Mouse (Mus musculus) mature B cell (primary cell): ENCODE measurements around the gene Armc5.

Experiments
- in situ Hi-C: fragments of 300-500 bp; cut with MboI; formaldehyde crosslinking; loops from 2 replicates; pipeline ENCODE4 v1.14.3; 2019

Gene Armc5

DNA sequence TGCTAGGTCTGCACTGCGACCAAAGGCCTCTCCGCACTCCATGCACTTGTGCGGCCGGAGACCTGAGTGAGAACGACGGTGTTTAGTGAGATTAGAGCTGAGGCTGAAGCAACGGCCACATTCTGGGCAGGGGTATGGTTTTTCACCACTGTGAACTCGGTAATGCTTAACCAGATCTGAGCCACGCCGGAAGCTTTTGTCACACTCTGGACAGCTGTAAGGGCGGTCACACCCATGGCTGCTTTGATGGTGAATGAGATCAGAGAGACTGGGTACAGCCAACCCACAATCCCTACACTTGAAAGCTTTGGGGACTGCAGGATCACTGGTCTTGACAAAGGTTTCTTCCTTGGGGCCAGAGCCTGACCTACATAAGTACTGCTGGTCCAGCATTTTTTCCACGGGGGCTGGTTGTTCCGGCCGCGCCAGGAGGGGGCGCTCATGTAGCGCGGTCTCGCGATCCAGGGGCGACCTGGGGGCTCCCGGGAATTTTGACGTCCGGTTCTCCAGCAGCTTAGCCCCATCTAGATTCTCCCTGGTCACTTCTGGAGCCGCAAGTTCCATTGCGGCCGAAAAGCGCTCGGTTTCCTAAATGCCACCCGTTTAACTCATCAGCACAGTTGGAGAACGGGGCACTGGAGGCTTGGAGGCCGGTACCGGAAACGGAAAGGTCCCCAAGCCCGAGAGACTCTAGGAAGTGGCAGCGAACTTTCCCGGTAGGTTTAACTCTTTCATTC lies at the start of gene Armc5:
TSS of gene Armc5 (plus strand) at position 487 of the 737 bp plus-strand sequence.
- in situ Hi-C loops = no loop called here

DNA sequence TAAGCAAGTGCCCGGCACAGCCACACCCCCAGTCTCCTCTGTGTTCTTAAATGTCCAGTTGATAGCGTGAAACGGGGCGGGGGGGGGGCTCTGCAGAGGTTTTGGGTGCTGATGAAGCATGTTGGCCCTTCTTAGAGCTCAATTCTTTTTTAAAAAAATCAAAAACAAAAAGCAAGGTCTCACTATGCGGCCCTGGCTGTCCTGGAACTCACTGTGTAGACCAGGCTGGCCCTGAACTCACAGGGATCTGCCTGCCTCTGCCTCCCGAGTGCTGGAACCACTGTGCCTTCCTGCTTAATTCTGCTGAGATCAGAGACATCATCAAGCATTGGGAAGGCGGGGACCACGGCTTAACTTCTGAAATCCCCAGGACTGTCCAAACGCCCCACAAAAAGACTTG lies 35.5 kb upstream of the Armc5 start:
- in situ Hi-C loops = loop anchor here (10.0 kb wide), 1 partner anchor 207 kb away; the partner anchor contains the start of gene Pycard

DNA sequence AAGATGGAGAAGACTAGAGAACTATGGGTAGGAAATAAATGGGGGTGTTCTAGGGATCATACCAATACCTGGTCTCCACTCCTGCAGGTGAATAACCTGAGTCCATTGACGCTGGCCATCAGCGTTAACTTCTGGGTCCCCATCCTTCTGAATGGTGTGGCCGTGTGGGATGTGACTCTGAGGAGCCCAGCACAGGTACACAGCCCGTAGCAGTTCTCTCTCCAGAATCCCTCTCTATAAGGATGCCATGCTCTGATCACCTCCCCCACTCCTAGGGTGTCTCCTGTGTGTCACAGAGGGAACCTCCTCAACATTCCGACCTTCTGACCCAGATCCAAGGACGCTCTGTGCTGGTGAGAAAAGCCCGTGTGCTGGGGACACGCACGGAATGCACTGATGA lies 34.1 kb upstream of the Armc5 start:
- in situ Hi-C loops = loop anchor here (10.0 kb wide), 1 partner anchor 208 kb away; the partner anchor contains the start of gene Pycard

DNA sequence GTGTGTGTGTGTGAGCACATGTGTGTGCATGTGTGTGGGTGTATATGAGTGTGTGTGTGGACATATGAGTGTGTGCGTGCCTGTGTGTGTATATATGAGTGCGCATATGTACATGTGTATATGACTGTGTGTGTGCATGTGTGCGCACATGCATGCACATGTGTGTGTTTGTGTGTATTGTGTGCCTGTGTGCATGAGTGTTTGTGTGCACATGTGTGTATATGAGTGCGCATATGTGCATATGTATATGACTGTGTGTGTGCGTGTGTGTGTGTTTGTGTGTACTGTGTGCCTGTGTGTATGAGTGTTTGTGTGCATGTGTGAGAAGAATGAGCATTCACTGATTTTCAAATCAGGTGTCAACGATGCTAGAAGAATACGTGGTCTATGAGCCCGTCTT lies 33.0 kb upstream of the Armc5 start:
- in situ Hi-C loops = loop anchor here (10.0 kb wide), 1 partner anchor 209 kb away; the partner anchor contains the start of gene Pycard

DNA sequence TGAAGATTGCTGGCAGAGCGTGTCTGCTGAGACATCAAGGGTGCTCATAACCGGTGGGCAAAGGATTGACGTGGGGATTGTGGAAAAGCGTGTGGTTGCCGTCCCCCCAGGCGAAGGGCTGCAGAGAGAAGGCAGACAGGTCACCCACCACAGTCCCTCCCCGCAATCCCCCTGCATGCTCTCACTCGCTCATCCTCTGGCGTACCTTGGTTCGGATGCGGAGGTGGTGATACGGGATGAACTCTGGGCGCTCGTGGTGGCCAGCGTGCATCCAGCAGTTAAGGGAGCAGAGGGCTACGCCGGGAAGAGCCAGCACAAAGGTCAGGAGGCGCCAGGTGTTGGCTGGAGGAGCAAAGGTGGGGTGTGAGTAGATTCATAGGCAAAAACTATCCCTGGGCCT lies 31.4 kb upstream of the Armc5 start:
- in situ Hi-C loops = loop anchor here (5.0 to 10.0 kb wide), 2 partner anchors 103 to 211 kb away; partner anchors contain the start of gene Pycard

DNA sequence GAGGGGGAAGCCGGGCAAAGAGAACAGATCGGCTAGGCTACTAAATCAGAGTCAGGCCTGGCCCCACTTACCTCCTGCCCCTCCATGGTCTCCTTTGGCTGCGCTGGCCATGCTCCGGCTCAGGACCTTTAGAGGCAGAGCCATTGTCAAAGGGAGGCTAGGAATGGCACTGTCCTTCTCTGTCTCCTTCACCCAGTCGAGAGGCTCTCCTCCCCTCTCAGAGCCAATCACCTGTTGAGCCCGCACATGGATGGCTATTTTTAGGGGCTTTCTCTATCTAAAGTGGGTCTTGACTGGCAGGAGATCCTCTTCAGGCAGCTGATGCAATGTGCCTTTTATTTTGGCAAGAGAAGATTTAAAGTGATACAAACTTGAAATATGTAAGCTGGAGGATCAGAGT lies 31.0 kb upstream of the Armc5 start, which contains the start of gene Cox6a2:
TSS of gene Cox6a2 (minus strand) at position 236 of the 400 bp plus-strand sequence.
- in situ Hi-C loops = loop anchor here (5.0 to 10.0 kb wide), 2 partner anchors 104 to 211 kb away; partner anchors contain the start of gene Pycard

DNA sequence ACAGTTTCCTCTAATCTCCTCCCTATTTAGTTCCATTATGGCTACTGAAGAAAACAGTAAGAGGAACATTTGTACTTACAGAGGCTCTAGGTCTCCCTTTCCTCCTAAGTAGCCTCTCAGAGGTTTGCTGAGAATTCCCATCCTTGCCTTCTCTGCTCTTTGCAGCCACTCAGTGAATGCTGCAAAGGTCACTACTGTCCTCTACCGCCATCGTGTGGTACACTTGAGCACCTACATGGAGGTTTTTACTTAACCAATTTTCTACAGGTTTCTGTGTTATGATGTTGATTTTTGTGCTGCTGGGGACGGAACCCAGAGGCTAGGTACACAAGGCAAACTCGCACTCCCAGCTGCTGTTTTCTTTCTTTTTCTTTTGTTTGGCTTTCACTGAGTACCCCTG lies 29.0 kb upstream of the Armc5 start:
- in situ Hi-C loops = loop anchor here (5.0 to 10.0 kb wide), 2 partner anchors 106 to 213 kb away; partner anchors contain the start of gene Pycard

DNA sequence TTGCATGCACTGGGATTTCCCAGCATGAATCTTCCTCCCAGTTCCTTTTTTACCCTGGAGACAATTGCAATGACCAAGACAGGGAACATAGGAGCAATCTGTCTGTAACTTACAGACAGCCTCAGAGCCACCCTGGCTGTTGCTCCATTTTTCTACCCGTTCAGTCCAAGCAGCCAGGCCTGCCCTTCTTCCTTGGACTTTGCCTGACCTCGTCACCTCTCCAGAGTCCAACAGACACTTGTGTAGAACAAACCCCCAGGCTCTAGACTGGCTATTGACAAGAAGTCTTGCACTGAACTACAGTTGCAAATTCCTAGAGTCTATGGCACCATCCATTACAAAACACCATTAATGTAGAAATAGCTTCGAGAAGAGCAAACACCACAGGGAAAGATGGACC lies 27.3 kb upstream of the Armc5 start:
- in situ Hi-C loops = loop anchor here (5.0 to 10.0 kb wide), 2 partner anchors 108 to 215 kb away; partner anchors contain the start of gene Pycard

DNA sequence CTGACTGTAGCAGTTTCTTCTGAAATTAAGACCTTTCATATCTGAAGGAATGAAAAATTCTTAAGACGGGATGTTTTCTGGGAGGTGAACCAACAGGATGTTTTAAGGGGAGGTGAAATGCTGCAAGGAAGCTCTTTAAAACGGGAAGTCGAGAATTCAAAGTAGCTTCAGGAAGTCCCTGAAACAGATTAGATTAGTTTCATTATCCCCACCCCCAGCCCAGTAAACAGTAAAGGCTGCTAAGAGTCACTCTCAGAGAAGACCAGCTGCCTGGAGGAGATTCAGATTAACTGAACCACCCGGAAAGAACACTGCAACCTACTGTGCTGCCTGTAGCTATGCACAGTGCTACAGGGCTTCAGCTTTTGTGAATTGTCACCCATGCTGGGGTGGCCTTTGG lies 17.2 kb upstream of the Armc5 start:
- in situ Hi-C loops = no loop called here

DNA sequence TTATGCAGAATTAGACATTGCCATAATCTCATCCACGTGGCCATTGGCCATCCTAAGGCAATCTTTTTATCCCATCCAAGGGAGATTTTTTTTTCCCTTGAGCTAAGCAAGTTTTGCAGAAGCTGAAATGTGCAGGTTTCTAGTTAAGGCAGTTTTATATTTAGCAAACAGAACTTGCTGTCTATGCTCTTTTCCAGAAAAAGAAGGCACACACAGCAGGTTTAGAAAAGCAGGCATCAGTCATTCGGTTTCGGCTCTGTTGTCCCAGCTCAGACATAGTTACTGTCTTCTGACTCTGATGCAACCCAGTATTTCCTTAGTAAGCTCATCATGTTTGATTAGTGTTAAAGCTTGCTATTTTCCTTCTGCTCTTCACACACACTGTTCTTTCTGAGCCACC lies 16.2 kb upstream of the Armc5 start:
- in situ Hi-C loops = no loop called here

DNA sequence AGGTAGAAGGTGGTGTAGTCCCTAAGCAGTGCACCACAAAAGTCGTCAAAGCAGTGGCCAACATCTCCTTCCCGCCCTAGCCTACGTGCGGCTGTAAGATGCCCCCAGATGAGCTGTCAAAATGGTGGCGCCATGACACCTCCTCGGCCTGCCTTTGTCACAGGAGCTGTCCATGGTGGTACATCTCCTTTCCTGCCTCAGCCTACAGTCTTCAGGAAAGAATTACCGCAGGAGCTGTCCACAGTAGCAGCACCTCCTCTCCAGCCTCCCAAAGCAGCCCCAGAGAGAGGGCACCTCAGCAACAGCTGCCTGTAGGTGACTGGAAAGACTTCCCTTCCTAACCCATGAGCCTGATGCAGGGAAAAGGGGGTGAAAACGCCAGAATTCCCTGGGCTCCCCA lies 5.4 kb upstream of the Armc5 start:
- in situ Hi-C loops = no loop called here

DNA sequence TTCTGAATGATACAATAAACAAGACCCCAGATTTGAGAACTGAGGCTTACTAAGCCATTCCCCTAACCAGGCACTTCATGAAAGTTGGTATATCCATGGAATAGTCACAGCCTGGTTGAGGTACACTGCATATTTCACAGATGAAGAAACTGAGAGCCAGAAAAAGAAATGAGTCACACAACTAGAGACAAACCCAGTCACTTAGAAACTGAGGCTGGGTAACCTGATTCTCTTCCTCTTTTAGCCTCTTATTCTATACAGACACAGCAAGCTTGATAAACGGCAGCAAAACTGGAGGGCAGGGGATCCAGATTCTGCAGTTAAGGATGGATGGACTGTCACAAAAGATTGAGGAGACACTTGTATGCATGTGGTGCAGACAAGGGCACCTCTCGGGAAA lies 2.3 kb upstream of the Armc5 start:
- in situ Hi-C loops = no loop called here

DNA sequence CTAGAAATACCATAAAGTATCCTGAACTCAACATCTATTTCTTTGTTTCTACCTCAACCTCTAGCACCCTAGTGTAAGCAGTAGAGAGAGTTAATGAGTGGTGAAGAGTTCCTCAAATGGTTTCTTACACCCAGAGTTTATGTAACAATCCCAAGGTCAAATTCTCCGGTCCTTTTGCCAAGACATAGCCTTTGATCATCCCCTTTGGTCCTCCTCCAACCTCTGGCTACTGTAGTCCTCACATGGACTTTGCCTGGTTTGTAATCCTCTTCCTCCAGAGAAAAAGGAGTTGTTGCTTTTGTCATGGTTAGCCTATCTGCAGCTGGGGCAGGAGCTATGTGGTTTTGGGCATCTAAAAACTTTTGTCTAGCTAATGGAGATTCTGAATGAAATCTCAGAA lies 1.7 kb upstream of the Armc5 start:
- in situ Hi-C loops = no loop called here

DNA sequence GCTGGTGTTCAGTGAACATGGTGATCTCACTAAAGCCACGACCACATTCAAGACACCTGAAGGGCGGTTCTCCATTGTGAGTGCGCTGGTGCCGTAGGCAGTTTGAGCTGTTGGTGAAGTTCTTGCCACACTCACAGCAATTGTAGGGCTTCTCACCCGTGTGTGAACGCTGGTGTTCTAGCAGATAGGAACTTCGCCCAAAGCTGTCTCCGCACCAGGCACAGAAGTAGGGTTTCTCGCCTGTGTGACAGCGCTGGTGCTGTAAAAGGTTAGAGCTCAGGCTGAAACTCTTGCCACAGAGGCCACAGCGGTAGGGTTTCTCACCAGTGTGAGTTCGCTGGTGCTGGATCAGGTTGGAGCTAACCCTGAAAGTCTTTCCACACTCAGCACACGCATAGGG lies 716 bp upstream of the Armc5 start:
- in situ Hi-C loops = no loop called here

DNA sequence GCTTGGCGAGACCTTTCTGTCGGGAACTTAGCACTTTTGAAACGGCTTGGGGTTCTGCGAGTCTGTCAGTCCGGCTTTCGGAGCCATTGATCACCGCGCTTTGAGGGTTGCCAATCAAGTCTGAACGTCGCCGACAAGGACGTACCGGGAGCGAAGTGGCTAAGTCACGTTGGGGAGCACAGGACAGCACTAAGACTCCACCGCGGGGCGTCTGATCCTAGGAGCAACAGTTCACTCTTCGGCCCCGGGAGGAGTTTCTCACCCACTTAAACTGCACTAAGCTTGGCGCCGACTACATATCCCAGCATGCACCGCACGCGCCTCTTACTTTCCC lies 418 bp downstream of the Armc5 start:
- in situ Hi-C loops = no loop called here

DNA sequence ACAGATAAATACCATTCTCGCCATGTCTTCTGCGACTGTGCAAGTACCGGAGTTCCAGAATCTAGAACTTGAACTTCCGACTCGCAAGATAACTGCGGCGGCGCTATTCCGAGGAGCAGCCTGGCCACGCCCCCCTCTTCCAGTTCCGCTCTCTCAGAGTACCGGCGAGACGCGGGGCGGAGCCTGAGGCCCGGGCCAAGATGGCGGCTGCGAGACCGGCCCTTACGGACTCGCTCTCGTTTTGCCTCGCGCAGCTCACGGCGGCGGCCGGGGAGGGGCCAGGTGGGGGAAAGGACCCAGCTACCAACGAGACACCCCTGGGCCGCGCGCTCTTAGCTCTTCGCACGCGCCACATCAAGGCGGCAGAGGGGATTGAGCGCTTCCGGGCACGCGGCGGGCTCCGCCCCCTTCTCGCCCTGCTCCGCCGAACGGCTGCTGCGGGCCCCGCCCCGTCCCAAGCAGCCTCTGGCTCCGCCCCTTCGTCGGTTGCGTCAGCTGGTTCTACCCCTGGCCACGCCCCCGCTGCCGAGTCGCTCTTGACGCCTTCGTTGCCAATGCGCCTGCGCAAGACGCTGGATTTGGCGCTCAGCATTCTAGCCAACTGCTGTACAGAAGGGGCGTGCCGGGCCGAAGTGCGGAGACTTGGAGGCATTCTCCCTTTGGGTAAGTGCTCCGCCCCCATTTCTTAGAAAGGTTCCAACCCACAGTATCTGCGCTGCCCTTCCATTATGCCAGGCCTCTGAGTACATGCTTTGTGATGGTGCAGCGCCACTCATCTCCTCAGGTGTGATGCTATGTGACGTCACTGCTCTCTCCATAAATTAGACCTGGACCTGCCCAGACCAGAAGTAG lies 1.0 kb downstream of the Armc5 start, which contains the start of gene 9130023H24Rik:
TSS of gene 9130023H24Rik (minus strand) at position 105 of the 852 bp plus-strand sequence.
- in situ Hi-C loops = no loop called here

DNA sequence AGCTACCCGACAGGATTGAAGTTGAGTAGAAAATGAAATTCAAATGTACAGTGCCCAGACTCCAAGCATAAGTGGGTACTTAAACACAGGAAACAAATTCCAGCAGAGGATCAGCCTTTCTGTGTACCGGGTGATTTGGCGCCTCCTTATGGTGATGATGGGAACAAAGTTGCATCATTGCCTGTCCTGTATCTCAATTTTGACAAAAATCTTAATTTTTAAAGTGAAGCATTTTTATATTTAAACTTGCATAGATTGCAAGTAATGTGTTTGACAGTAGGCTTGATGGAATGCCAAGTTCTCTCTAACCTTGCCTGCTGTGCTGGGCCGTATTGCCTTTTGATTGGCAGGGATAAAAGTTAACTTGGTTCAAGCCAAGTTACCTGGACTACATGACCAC lies 1.8 kb downstream of the Armc5 start:
- in situ Hi-C loops = no loop called here

DNA sequence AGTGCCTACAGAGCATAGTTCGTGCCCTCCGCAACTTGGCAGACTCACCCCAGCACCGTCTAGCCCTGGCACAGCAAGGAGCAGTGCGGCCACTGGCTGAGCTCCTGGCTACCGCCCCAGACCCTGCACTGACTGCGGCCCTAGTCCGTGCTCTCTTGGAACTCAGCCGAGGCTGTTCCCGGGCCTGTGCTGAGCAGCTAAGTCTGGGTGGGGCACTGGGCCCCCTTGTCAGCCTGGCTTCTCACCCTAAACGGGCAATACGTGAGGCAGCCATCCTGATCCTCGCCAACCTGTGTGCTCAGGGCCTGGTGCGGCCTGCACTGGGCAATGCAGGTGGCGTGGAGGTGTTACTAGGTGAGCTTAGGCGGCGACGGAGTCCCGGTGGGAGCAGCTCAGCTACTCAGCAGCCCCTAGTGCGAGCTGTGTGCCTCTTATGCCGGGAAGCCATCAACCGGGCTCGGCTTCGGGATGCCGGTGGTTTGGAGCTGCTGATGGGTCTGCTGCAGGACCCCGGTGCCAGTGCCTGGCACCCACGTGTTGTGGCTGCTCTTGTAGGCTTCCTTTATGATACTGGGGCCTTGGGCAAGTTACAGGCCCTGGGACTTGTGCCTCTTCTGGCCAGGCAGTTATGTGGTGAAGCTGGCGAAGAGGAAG lies 3.1 kb downstream of the Armc5 start:
- in situ Hi-C loops = no loop called here

DNA sequence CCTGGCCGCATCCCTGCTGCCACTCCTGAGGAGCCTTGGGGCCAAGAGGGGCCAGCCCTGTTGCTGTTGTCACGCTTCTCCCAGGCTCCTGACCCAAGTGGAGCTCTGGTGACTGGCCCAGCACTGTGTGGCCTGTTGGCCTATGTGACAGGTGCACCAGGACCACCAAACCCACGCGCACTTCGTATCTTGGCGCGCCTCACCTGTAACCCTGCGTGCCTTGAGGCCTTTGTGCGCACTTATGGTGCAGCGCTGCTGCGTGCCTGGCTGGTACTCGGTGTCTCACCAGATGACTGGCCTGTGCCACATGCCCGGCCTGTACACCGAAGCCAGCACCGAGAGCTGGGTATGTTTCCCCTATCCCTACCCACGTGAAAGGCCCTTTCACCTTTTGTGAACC lies 5.2 kb downstream of the Armc5 start:
- in situ Hi-C loops = no loop called here

DNA sequence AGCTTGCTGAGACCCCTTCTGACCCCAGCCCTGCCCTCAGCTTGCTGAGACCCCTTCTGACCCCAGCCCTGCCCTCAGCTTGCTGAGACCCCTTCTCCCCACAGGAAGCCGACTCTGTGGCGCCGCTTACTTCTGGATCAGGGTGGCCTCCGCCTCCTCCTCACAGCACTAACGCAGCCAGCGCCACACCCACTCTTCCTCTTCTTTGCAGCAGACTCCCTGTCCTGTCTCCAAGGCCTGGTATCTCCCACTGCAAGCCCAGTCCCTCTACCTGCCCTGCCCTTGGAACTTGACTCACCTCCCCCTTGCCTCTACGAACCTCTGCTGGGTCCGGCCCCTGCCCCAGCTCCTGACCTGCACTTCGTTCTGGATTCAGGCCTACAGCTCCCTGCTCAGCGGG lies 6.8 kb downstream of the Armc5 start:
- in situ Hi-C loops = no loop called here

DNA sequence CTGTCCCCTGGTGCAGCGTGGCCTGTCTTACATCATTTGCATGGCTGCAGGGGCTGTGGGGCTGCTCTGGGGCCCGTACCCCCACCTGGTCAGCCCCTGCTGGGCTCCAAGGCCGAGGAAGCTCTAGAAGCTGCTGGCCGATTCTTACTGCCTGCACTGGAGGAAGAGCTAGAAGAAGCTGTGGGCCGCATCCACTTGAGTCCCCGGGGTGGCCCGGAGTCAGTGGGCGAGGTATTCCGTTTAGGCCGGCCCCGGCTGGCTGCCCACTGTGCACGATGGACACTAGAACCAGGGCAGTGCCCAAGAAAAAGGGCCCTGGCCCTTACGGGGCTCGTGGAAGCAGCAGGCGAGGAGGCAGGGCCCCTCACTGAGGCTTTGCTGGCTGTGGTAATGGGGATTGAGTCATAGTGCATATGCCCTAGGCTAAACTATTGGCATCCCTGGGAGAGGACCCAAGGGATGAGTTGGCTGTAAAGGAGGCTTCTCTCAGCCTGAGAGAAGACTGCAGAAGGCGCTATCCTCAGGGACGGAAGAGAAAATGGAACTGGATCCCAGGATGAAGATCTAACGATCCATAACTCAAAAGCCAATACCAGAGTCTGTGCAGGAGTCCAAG lies 7.4 kb downstream of the Armc5 start:
- in situ Hi-C loops = no loop called here

DNA sequence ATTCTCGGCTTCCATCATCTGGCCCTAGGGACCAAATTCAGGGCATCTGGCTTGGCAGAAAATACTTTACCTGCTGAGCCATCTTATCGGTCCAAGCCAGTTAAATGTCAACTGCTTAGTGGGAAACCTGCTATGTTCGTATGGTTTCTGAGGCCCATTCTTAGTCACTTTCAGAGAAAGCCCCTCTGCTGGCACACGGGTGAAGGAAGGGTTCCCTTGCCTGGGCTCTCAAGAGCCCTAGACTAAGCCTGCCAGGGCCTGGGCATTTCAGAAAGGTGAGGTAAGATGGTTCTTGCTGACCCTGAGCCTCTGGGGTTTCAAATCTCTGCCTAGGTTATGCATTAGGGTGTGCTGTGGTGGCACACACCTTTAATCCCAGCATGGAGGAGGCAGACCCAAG lies 8.4 kb downstream of the Armc5 start:
- in situ Hi-C loops = no loop called here
